Mouse (Mus musculus): ENCODE measurements around the gene Trank1. TPM values are rescaled to one million over a fixed set of nuclear protein-coding genes. Genes with fewer than 3 reads are reported as not detected.

Gene Trank1
- polyA plus RNA-seq, 1 experiment: 0.75 TPM

DNA sequence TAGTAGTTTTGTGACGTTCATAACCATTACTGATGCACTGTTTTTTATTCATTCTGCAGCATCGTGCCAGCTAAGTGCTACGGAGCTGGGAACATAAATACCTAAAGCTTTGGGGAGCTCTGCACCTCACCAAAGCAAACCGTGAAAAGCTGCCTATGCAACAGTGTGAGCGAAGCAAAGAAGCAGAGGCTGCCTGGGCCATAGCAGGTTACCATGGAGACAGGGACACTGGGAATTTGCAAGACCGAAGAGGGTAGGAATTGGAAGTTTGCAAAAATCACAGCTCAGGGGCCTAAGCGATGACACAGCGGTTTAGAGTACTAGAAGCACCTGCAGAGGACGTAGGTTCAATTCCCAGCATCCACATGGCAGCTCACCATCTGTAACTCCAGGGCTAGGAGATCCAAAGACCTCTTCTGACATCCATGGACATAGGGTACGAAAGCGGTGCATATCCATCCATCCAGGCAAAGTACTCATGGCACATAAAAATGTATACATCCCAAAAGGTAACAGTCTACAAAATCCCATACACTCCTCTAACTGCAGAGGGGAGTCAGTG is 20.9 kb upstream of the Trank1 start:
- TF ChIP-seq POLR2A (IDR thresholded peaks at IDR 0.05; ENCODE audit: borderline replicate concordance, control insufficient read depth, low read depth, low read length) (no peak), CTCF (IDR thresholded peaks at IDR 0.05; ENCODE audit: control insufficient read depth, insufficient read depth, low read length) (no peak)
- no peak overlapping the region for H3K27ac ChIP-seq (ENCODE audit: control insufficient read depth, insufficient read depth, low read depth, low read length, poor library complexity)
- no peak overlapping the region for H3K4me3 ChIP-seq (replicated peaks; ENCODE audit: control insufficient read depth, low read depth, low read length)
- 79% methylated on average over 11 of the region's 11 CpGs for WGBS
- no peaks in the 10 kb centered on the region for H3K4me1 ChIP-seq (ENCODE audit: control insufficient read depth, insufficient read depth, low read length)

DNA sequence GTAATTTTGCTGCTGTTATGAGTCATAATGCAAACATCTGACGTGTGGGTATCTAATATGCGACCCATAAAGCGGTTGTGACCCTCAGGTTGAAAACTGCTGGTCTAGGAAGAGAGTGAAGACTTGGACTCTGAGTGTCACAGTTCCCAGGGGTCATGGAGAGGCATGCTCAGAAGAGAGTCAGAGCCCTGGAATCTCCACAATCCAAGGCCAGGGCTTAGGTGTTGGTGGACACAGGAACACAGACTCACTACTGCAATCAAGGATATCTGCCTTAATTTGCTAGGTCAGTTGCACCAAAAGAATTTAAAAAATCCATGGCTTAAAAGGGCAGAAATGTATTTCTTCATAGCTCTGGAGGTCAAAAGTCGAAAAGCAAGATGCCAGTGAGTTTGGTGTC is 18.3 kb upstream of the Trank1 start:
- 79% methylated on average over 4 of the region's 4 CpGs for WGBS
- TF ChIP-seq CTCF (IDR thresholded peaks at IDR 0.05; ENCODE audit: control insufficient read depth, insufficient read depth, low read length) (no peak), POLR2A (IDR thresholded peaks at IDR 0.05; ENCODE audit: borderline replicate concordance, control insufficient read depth, low read depth, low read length) (no peak)
- no peak overlapping the region for H3K27ac ChIP-seq (ENCODE audit: control insufficient read depth, insufficient read depth, low read depth, low read length, poor library complexity)
- H3K4me1 ChIP-seq (ENCODE audit: control insufficient read depth, insufficient read depth, low read length): no peaks in the 10 kb centered on the region
- H3K4me3 ChIP-seq (replicated peaks; ENCODE audit: control insufficient read depth, low read depth, low read length): no peak overlapping the region

DNA sequence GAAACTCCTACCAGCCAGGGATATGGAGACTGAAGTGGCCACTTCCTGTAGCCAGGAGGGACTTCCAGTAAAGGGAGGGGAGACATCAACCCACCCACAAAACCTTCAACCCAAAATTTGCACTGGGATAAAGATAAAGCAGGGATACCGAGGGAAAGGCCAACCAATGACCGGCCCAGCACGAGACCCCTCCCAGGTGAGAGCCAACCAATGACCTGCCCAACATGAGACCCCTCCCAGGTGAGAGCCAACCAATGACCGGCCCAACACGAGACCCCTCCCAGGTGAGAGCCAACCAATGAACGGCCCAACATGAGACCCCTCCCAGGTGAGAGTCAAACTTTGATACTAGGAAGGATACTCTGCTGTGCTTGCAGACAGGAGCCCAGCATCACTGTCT is 16.6 kb upstream of the Trank1 start:
- WGBS: 84% methylated on average over 6 of the region's 6 CpGs
- no peaks in the 10 kb centered on the region for H3K4me1 ChIP-seq (ENCODE audit: control insufficient read depth, insufficient read depth, low read length)
- TF ChIP-seq CTCF (IDR thresholded peaks at IDR 0.05; ENCODE audit: control insufficient read depth, insufficient read depth, low read length): no peak
- TF ChIP-seq POLR2A (IDR thresholded peaks at IDR 0.05; ENCODE audit: borderline replicate concordance, control insufficient read depth, low read depth, low read length): no peak
- H3K27ac ChIP-seq (ENCODE audit: control insufficient read depth, insufficient read depth, low read depth, low read length, poor library complexity): no peak overlapping the region
- no peak overlapping the region for H3K4me3 ChIP-seq (replicated peaks; ENCODE audit: control insufficient read depth, low read depth, low read length)

DNA sequence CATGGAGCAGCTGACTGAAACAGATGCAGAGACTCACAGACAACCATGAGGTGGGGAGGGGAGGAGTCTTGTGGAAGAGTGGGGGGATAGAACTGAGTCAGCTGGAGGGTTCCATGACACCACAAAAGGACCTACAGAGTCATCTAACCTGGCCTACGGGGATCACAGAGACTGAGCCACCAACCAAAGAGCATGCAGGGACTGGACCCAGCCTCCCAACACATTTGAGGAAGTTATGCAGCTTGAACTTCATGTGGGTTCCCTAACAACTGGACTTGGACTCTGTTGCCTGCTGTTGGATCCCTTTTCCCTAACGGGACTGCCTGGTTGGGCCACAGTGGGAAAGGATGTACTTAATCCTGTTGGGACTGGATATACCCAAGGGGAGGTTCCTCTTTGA is 16.2 kb upstream of the Trank1 start:
- WGBS: 34% methylated on average over 2 of the region's 2 CpGs
- no peak for TF ChIP-seq POLR2A (IDR thresholded peaks at IDR 0.05; ENCODE audit: borderline replicate concordance, control insufficient read depth, low read depth, low read length)
- no peak for TF ChIP-seq CTCF (IDR thresholded peaks at IDR 0.05; ENCODE audit: control insufficient read depth, insufficient read depth, low read length)

DNA sequence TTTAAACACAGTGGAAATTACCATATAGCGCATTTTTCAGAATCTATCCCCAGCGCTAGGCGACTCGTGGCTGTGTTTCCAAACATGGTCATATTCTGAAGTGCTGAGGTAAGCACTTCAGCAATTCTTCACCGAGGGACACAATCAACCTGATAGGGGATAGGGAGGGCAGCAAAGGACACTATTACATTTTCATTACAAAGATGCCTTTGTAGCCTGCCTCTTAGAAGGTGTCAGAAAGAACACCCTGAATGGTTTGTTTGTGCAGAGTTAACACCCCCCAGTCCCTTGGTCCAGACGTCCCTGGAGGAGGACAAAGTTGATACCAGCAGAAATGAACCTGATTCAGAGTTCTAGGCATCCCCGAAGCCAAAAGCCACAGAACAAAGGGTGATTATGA is 15.1 kb upstream of the Trank1 start:
- no peak overlapping the region for H3K27ac ChIP-seq (ENCODE audit: control insufficient read depth, insufficient read depth, low read depth, low read length, poor library complexity)
- TF ChIP-seq CTCF (IDR thresholded peaks at IDR 0.05; ENCODE audit: control insufficient read depth, insufficient read depth, low read length): no peak
- TF ChIP-seq POLR2A (IDR thresholded peaks at IDR 0.05; ENCODE audit: borderline replicate concordance, control insufficient read depth, low read depth, low read length): no peak
- H3K4me3 ChIP-seq (replicated peaks; ENCODE audit: control insufficient read depth, low read depth, low read length): no peak overlapping the region
- no peaks in the 10 kb centered on the region for H3K4me1 ChIP-seq (ENCODE audit: control insufficient read depth, insufficient read depth, low read length)
- WGBS: 76% methylated on average over 7 of the region's 7 CpGs

More for the DNA sequence above, 16.2 kb upstream of the Trank1 start:
- Histone ChIP-seq H3K27ac (ENCODE audit: control insufficient read depth, insufficient read depth, low read depth, low read length, poor library complexity) (no peak overlapping the region), H3K4me1 (ENCODE audit: control insufficient read depth, insufficient read depth, low read length) (no peaks in the 10 kb centered on the region), H3K4me3 (replicated peaks; ENCODE audit: control insufficient read depth, low read depth, low read length) (no peak overlapping the region)

GRCm38 (mm10) chr9:111298606-111299005 is 12.9 kb upstream of the Trank1 start:
- Histone ChIP-seq H3K4me3 (replicated peaks; ENCODE audit: control insufficient read depth, low read depth, low read length) (no peak overlapping the region), H3K27ac (ENCODE audit: control insufficient read depth, insufficient read depth, low read depth, low read length, poor library complexity) (no peak overlapping the region), H3K4me1 (ENCODE audit: control insufficient read depth, insufficient read depth, low read length) (no peaks in the 10 kb centered on the region)
- 95% methylated on average over 2 of the region's 2 CpGs for WGBS
- TF ChIP-seq CTCF (IDR thresholded peaks at IDR 0.05; ENCODE audit: control insufficient read depth, insufficient read depth, low read length): no peak
- no peak for TF ChIP-seq POLR2A (IDR thresholded peaks at IDR 0.05; ENCODE audit: borderline replicate concordance, control insufficient read depth, low read depth, low read length)

DNA sequence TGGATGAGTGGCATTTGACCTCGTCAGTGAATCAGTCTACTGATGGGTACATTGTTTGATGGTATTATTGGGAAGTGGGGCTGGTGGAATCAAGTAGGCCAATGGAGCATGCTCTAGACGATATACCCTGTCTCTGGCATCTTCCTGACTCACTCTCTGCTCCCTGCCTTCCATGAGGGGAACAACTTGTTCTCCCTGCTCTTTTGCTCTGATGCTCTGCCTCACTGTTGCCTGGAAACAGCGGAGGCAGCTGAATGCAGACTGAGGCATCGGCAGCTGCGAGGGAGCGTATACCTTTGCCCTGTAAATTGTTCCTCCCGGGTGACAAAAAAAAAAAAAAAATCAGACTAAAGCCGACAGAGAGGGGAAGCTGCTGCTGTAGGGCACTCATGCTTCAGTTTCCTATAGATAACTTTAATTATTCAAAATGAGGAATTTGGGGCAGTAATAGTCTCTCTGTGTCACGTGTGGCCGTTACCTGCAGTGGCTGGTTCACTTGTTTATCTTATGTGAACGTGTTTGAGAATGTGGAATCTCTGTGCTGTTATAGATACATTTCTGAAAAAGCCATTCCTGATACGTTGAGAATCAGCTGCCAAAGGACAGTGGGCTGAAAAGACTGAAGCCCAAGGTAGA is 9.2 kb upstream of the Trank1 start:
- H3K27ac ChIP-seq (ENCODE audit: control insufficient read depth, insufficient read depth, low read depth, low read length, poor library complexity): no peak overlapping the region
- H3K4me3 ChIP-seq (replicated peaks; ENCODE audit: control insufficient read depth, low read depth, low read length): no peak overlapping the region
- no peaks in the 10 kb centered on the region for H3K4me1 ChIP-seq (ENCODE audit: control insufficient read depth, insufficient read depth, low read length)
- WGBS: 41% methylated on average over 12 of the region's 12 CpGs
- no peak for TF ChIP-seq POLR2A (IDR thresholded peaks at IDR 0.05; ENCODE audit: borderline replicate concordance, control insufficient read depth, low read depth, low read length)
- no peak for TF ChIP-seq CTCF (IDR thresholded peaks at IDR 0.05; ENCODE audit: control insufficient read depth, insufficient read depth, low read length)

DNA sequence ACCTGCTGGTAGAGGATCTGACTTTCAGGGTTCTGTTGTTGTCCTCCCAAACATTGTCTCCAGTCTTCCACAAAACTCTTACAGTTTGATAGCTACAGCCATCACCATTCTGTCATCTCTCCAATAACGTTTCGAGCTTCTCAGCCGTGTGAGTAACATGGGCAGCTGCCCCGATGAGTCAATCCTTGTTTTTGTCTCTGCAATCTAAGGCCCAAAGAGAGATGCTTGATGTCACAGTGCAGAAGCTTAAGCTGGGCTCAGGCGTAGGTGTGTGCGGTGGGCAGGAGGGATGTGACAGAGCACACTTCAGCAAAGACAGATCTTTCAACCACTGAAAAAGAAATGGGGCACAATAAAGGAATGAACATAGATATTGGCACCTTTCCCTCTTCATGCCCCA is 7.5 kb upstream of the Trank1 start:
- TF ChIP-seq CTCF (IDR thresholded peaks at IDR 0.05; ENCODE audit: control insufficient read depth, insufficient read depth, low read length) (no peak), POLR2A (IDR thresholded peaks at IDR 0.05; ENCODE audit: borderline replicate concordance, control insufficient read depth, low read depth, low read length) (no peak)
- no peak overlapping the region for H3K4me3 ChIP-seq (replicated peaks; ENCODE audit: control insufficient read depth, low read depth, low read length)
- no peak overlapping the region for H3K27ac ChIP-seq (ENCODE audit: control insufficient read depth, insufficient read depth, low read depth, low read length, poor library complexity)
- WGBS: 83% methylated on average over 6 of the region's 6 CpGs
- H3K4me1 ChIP-seq (ENCODE audit: control insufficient read depth, insufficient read depth, low read length): no peaks in the 10 kb centered on the region

All from bone marrow, adult 2 months (tissue).